Mouse (Mus musculus): Measurements from ENCODE around the gene Tstd2. TPM values are rescaled to one million over a fixed set of nuclear protein-coding genes. Genes with fewer than 3 reads are reported as not detected.

Tstd2 gene
- 52.4 TPM for total RNA-seq (2023)

DNA sequence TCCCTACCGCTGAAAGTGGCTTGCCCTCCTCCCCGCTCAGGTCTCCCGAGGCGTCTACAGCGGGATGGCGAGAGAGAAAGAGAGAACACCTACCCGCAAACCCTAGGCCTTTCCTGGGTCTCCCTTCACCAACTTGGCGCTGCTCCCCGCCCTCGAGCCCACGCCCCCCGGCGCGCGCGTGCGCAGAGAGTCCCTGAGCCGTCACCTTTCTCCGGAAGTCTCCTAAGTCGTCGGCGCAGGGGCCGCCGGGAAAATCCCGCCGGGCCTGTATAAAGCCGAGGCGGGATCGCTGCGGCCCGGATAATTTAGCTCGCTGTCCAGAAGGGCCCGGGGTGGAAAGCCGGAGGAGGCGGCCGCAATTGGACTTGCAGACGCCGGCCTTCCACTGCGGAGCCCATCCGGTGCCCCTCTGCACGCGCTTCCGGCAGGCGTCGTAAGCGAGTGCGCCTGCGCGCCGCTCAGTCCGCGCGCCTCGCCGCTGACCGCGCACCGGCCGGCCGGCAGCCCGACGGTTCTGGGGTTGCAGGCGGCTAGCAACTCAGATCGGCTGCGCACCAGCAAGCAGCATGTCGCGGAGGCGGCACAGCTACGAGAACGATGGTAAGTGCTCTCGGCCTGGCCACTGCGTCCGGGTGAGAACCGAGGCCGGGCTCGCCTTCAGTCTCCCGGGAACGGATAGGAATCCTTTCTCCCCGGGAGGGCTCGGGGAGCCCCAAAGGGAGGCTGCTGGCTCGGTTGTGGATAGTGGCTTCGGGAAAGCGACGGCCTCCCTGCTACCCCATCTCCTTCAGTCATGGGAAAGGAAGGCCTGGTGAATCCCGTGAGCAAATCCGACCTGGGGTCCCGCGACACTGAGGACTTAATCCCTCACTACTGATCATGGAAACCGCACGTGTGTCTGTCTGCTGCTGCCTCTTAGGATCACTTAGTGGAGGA lies at the start of gene Tstd2, which contains the start of gene Ncbp1:
Gene Tstd2, minus strand, starts transcription at position 408 of the 936 bp plus-strand sequence.
Gene Ncbp1, plus strand, starts transcription at position 327 of the 936 bp plus-strand sequence.

Other genes with a start within 250 kb of the Tstd2 start
- gene Ccdc180, start 248.4 kb downstream of the Tstd2 start, total RNA-seq (2023), result not detected
- gene Tdrd7, start 173.4 kb downstream of the Tstd2 start, total RNA-seq (2023), result 4.4 TPM
- 0.47 TPM for gene Tmod1, start 99.8 kb downstream of the Tstd2 start, total RNA-seq (2023)
- 91.6 TPM for gene Ncbp1, start 81 bp downstream of the Tstd2 start, total RNA-seq (2023)
- 24.5 TPM for gene Xpa, start 57.6 kb upstream of the Tstd2 start, total RNA-seq (2023)
- not detected for gene Foxe1, start 204.9 kb upstream of the Tstd2 start, total RNA-seq (2023)